Mouse (Mus musculus) CH12.LX (cell line): ENCODE results near the gene Gm20547.

ENCODE experiments used
- CTCF ChIP-seq, 2 experiments: IDR thresholded peaks in 1 of 2; conservative IDR thresholded peaks in 1 of 2; 2 replicates each; pipeline ENCODE4 v1.5.1; 2011 to 2012; ENCODE audit warnings: low read depth in 2 of 2, low read length in 2 of 2, improper control_type of control experiment in 1 of 2, inconsistent platforms in 1 of 2, mild to moderate bottlenecking in 1 of 2, moderate library complexity in 1 of 2
- NELFE ChIP-seq: IDR thresholded peaks from 2 replicates; pipeline ENCODE4 v1.6.1; 2011; ENCODE audit warnings: low read depth, low read length, improper control_type of control experiment
- POLR2A ChIP-seq: IDR thresholded peaks from 2 replicates; pipeline ENCODE4 v1.6.1; 2011; ENCODE audit warnings: low read depth, mild to moderate bottlenecking, improper control_type of control experiment, low read length

DNA sequence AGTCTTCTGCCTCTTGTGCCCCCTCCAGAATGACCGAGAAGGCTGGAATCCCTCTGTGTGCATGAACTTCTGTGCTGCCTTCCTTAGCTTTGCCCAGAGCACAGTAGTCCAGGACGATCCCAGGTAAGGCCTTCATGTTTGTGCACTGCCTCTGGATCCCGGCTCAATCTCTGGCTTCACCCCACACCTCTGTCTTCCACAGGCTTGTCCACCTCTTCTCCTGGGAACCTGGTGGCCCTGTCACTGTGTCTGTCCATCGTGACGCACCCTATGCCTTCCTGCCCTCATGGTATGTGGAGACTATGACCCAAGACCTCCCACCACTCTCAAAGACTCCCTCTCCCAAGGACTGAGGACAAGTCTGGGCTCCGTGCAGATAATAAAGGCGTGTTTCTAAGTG is 43.1 kb downstream of the Gm20547 start:
- TF ChIP-seq NELFE (no peak), POLR2A (no peak), CTCF (conservative IDR thresholded peaks at IDR 0.05 in 1 of 2, IDR thresholded peaks at IDR 0.05 in 1 of 2; ENCODE audit: low read depth in 2 of 2, low read length in 2 of 2) (no peak)
